ENCODE assay signal across 16 mouse cellular contexts in genomic region chr16:22880900-22881299, GRCm38 (mm10). TPM values are rescaled to one million over a fixed set of nuclear protein-coding genes. Genes with fewer than 3 reads are reported as not detected.
DNase-seq lines count a peak whose midpoint lies in the region; ATAC-seq and TF ChIP-seq lines count a peak whose summit lies in the region.
"Had no signal": no experiment of that assay in that cellular context is flagged by ENCODE, and none has a peak within 500 bp of the region (broad histone marks: within the 10 kb centered on the region; RNA-seq: fewer than 3 reads in every experiment).

No protein-coding gene starts in this region.

- TF ChIP-seq CTCF in liver, adult 2 months (IDR thresholded peaks at IDR 0.05; ENCODE audit: low read depth, low read length): no peak

- peaks cover 47% of the 10 kb centered on the region for H3K4me1 ChIP-seq in liver, adult 2 months (ENCODE audit: control insufficient read depth, insufficient read depth, low read length)
- peaks cover 19% of the 10 kb centered on the region for H3K4me1 ChIP-seq in embryonic facial prominence, embryonic 15.5 days
- H3K4me1 ChIP-seq: forebrain, embryonic 13.5 days had no signal

- H3K9ac ChIP-seq in liver, adult 2 months (ENCODE audit: low read depth, low read length): peak overlapping the region; percentile 78
- no peak overlapping the region for H3K9ac ChIP-seq in embryonic facial prominence, embryonic 15.5 days
- H3K9ac ChIP-seq: forebrain, embryonic 13.5 days had no signal

- H3K4me2 ChIP-seq in embryonic facial prominence, embryonic 15.5 days (replicated peaks): no peak overlapping the region
- H3K4me2 ChIP-seq in myocyte (ENCODE audit: low read depth): peak overlapping the region; percentile 56
- H3K4me2 ChIP-seq: forebrain, embryonic 13.5 days had no signal

- WGBS in liver, adult 2 months: 11% methylated on average over 6 of the region's 6 CpGs
- WGBS in embryonic facial prominence, embryonic 15.5 days: 3% methylated on average over 6 of the region's 6 CpGs

- H3K27ac ChIP-seq in liver, adult 2 months (replicated peaks; ENCODE audit: insufficient read depth, low read depth, low read length): peak overlapping the region; percentile 100
- no peak overlapping the region for H3K27ac ChIP-seq in embryonic facial prominence, embryonic 15.5 days (replicated peaks)
- H3K27ac ChIP-seq: forebrain, embryonic 13.5 days; heart, adult 2 months had no signal

- H3K4me3 ChIP-seq in liver, adult 2 months (ENCODE audit: insufficient read depth, low read depth, low read length): peak overlapping the region; percentile 40
- H3K4me3 ChIP-seq in embryonic facial prominence, embryonic 15.5 days (replicated peaks): no peak overlapping the region
- H3K4me3 ChIP-seq in myocyte: no peak overlapping the region
- H3K4me3 ChIP-seq: forebrain, embryonic 13.5 days; heart, adult 2 months had no signal

- no peaks in the 10 kb centered on the region for H3K36me3 ChIP-seq in liver, adult 2 months (ENCODE audit: control insufficient read depth, insufficient read depth, low read length)
- H3K36me3 ChIP-seq in embryonic facial prominence, embryonic 15.5 days: no peaks in the 10 kb centered on the region
- no peaks in the 10 kb centered on the region for H3K36me3 ChIP-seq in myocyte (ENCODE audit: control insufficient read depth, insufficient read depth)

- TF ChIP-seq POLR2A in liver, adult 2 months (IDR thresholded peaks at IDR 0.05; ENCODE audit: extremely low read depth, insufficient read depth, low read length): no peak
- TF ChIP-seq POLR2A in myocyte (IDR thresholded peaks at IDR 0.05; ENCODE audit: insufficient read length, low read depth): no peak

- no peaks in the 10 kb centered on the region for H3K27me3 ChIP-seq in liver, adult 2 months (ENCODE audit: control insufficient read depth, insufficient read depth, low read length)
- no peaks in the 10 kb centered on the region for H3K27me3 ChIP-seq in embryonic facial prominence, embryonic 15.5 days
- H3K27me3 ChIP-seq in myocyte (ENCODE audit: control insufficient read depth, insufficient read depth, insufficient read length): no peaks in the 10 kb centered on the region

- no peaks in the 10 kb centered on the region for H3K79me2 ChIP-seq in liver, adult 2 months (ENCODE audit: control insufficient read depth, insufficient read depth, low read length)
- H3K79me2 ChIP-seq in myocyte (ENCODE audit: control insufficient read depth, insufficient read depth): no peaks in the 10 kb centered on the region

- no peak overlapping the region for H3ac ChIP-seq in myocyte (ENCODE audit: control insufficient read depth, insufficient read length)

- 0 out of 2 replicates have a peak, but pooled peaks have one; percentile 27 for ATAC-seq in embryonic facial prominence, embryonic 15.5 days (ENCODE audit: insufficient number of reproducible peaks, low FRiP score, low TSS enrichment, low read depth)
- ATAC-seq: forebrain, embryonic 13.5 days; inflammation-experienced regulatory T-cells, adult 6 months had no signal

- H3K9me3 ChIP-seq in embryonic facial prominence, embryonic 15.5 days (replicated peaks): no peaks in the 10 kb centered on the region
- H3K9me3 ChIP-seq: forebrain, embryonic 13.5 days had no signal

- DNase-seq in cerebellum, postnatal 14 days: peak; percentile 20
- DNase-seq in cerebellum, adult 9-10 months: no peak
- DNase-seq in liver, adult 2 months (ENCODE audit: extremely low read depth, low read depth, low spot score): peak; percentile 88
- no peak for DNase-seq in liver
- no peak for DNase-seq in thymus, postnatal 10 days (ENCODE audit: low spot score in 2 of 2)
- no peak for DNase-seq in lung, adult 18-20 months
- DNase-seq: adrenal gland, postnatal 10 days; cerebellum, adult 11-12 months; heart, adult 2 months; layer of hippocampus, postnatal 36 days; lung, postnatal 14 days; thymus, postnatal 36 days had no signal

TF ChIP-seq in myocyte, 11 proteins besides CTCF, POLR2A, EP300 and RAD21:
- no peak for TF ChIP-seq MYOD1 (IDR thresholded peaks at IDR 0.05; ENCODE audit: control insufficient read depth in 1 of 3, insufficient read length in 2 of 3, low read depth in 2 of 3)
- no peak for TF ChIP-seq TCF3 (IDR thresholded peaks at IDR 0.05; ENCODE audit: insufficient read length, low read depth)
- TF ChIP-seq USF1 (IDR thresholded peaks at IDR 0.05; ENCODE audit: low read depth): no peak
- no peak for TF ChIP-seq MYOG (IDR thresholded peaks at IDR 0.05; ENCODE audit: control insufficient read depth in 1 of 3, insufficient read depth in 1 of 3, insufficient read length in 2 of 3, low read depth in 2 of 3)
- TF ChIP-seq E2F4 (IDR thresholded peaks at IDR 0.05; ENCODE audit: insufficient read depth): no peak
- no peak for TF ChIP-seq SRF (IDR thresholded peaks at IDR 0.05; ENCODE audit: control insufficient read depth, insufficient read length, low read depth)
- no peak for TF ChIP-seq REST (IDR thresholded peaks at IDR 0.05; ENCODE audit: insufficient read depth, insufficient read length)
- no peak for TF ChIP-seq CEBPB (IDR thresholded peaks at IDR 0.05; ENCODE audit: insufficient read depth, poor library complexity, severe bottlenecking)
- no peak for TF ChIP-seq POLR2AphosphoS2 (IDR thresholded peaks at IDR 0.05; ENCODE audit: insufficient read length, low read depth)
- TF ChIP-seq MAX (IDR thresholded peaks at IDR 0.05; ENCODE audit: low read depth): no peak
- no peak for TF ChIP-seq TCF12 (IDR thresholded peaks at IDR 0.05; ENCODE audit: insufficient read depth, poor library complexity, severe bottlenecking)
TF ChIP-seq in myocyte: peak in this region for 0.

RNA-seq across cellular contexts. Expression of gene Ahsg, which starts 10.2 kb away (rescaled TPM):
- 10,308 and 11,624 TPM in 2 replicates for total RNA-seq in liver, adult 2 months (2014; rRNA removed)
- polyA plus RNA-seq in liver, adult 2 months (2012; rRNA removed): 17,109 and 17,601 TPM in 2 replicates
- 0.49 TPM in 1 of 2 replicates, not detected in the other for polyA plus RNA-seq in embryonic facial prominence, embryonic 15.5 days (2015; fragmentation: Nextera tagmentation; extraction: Ambion mirVana)
- polyA plus RNA-seq in myocyte (2012; fragmentation: generic; extraction: Trizol): not detected
- total RNA-seq: layer of hippocampus, postnatal 36 days had no signal
- polyA plus RNA-seq: forebrain, embryonic 13.5 days; inflammation-experienced regulatory T-cells, adult 6 months had no signal

RNA-seq across cellular contexts. Expression of gene Dnajb11, which starts 23.3 kb away (rescaled TPM):
- 62.0 and 67.7 TPM in 2 replicates for total RNA-seq in liver, adult 2 months (2014; rRNA removed)
- 20.7 and 23.9 TPM in 2 replicates for polyA plus RNA-seq in liver, adult 2 months (2012; rRNA removed)
- polyA plus RNA-seq in embryonic facial prominence, embryonic 15.5 days (2015; fragmentation: Nextera tagmentation; extraction: Ambion mirVana): 105 TPM in 2 replicates
- polyA plus RNA-seq in myocyte (2012; fragmentation: generic; extraction: Trizol): 77.1 TPM

RNA-seq across cellular contexts. Expression of gene Tbccd1, which starts 23.4 kb away (rescaled TPM):
- total RNA-seq in liver, adult 2 months (2014; rRNA removed): 22.7 and 24.0 TPM in 2 replicates
- polyA plus RNA-seq in liver, adult 2 months (2012; rRNA removed): 16.9 and 19.9 TPM in 2 replicates
- polyA plus RNA-seq in embryonic facial prominence, embryonic 15.5 days (2015; fragmentation: Nextera tagmentation; extraction: Ambion mirVana): 23.8 and 28.1 TPM in 2 replicates
- polyA plus RNA-seq in myocyte (2012; fragmentation: generic; extraction: Trizol): 9.3 TPM

RNA-seq across cellular contexts. Expression of gene Fetub, which starts 37.2 kb away (rescaled TPM):
- 107 and 165 TPM in 2 replicates for total RNA-seq in liver, adult 2 months (2014; rRNA removed)
- polyA plus RNA-seq in liver, adult 2 months (2012; rRNA removed): 414 and 419 TPM in 2 replicates
- 5.5 and 5.8 TPM in 2 replicates for polyA plus RNA-seq in embryonic facial prominence, embryonic 15.5 days (2015; fragmentation: Nextera tagmentation; extraction: Ambion mirVana)
- 1.7 TPM for polyA plus RNA-seq in myocyte (2012; fragmentation: generic; extraction: Trizol)
- total RNA-seq: layer of hippocampus, postnatal 36 days had no signal
- polyA plus RNA-seq: forebrain, embryonic 13.5 days had no signal

Comparison
In these comparisons a context has a peak if more than half of its experiments do, and no peak if none do; other contexts are left out.
1. DNase-seq: peak in cerebellum, postnatal 14 days (2 of 2) and liver, adult 2 months (single experiment); none in cerebellum, adult 9-10 months (single experiment), liver (single experiment), thymus, postnatal 10 days (0 of 2) and lung, adult 18-20 months (0 of 2).
2. RNA of gene Ahsg, which starts 10.2 kb away (polyA plus RNA-seq): 17,109 to 17,601 TPM in liver, adult 2 months; 0.49 TPM in embryonic facial prominence, embryonic 15.5 days and not detected in myocyte (single experiment); every median in the first group is over 1,000 times any median in the second.